Mouse (Mus musculus) midbrain, embryonic 11.5 days (tissue): ENCODE results near the gene Gm6096. TPM values are rescaled to one million over a fixed set of nuclear protein-coding genes. Genes with fewer than 3 reads are reported as not detected.

Experiments used
- ATAC-seq: fragments of 200-750 bp; cut with Nextera tagmentation; 2 replicates; pipeline ENCODE4 v1.8.0; 2017; ENCODE audit warnings: moderate TSS enrichment, moderate library complexity; ENCODE audit not compliant: low FRiP score
- DNase-seq: peaks from one replicate; pipeline ENCODE4 v3.0.0; 2015; ENCODE audit warnings: low spot score; ENCODE audit errors: missing footprints
- H3K27ac ChIP-seq: fragments of 300-500 bp; sonication (generic); 2 replicates; pipeline ENCODE4 v1.5.1; 2014; ENCODE audit warnings: low read depth, low read length
- H3K27me3 ChIP-seq: fragments of 300-500 bp; sonication (generic); 2 replicates; pipeline ENCODE4 v1.6.1; 2014; ENCODE audit warnings: mild to moderate bottlenecking, low read length, moderate library complexity, mixed read lengths; ENCODE audit not compliant: control insufficient read depth, insufficient read depth
- H3K36me3 ChIP-seq: fragments of 300-500 bp; sonication (generic); 2 replicates; pipeline ENCODE4 v1.6.1; 2014; ENCODE audit warnings: mild to moderate bottlenecking, low read length, moderate library complexity, mixed read lengths; ENCODE audit not compliant: control insufficient read depth, insufficient read depth
- H3K4me1 ChIP-seq: fragments of 300-500 bp; sonication (generic); 2 replicates; pipeline ENCODE4 v1.6.1; 2014; ENCODE audit warnings: low read length; ENCODE audit not compliant: control insufficient read depth, insufficient read depth
- H3K4me2 ChIP-seq: fragments of 300-500 bp; sonication (generic); 2 replicates; pipeline ENCODE4 v1.6.1; 2014; ENCODE audit warnings: mild to moderate bottlenecking, moderate library complexity
- H3K4me3 ChIP-seq: fragments of 300-500 bp; sonication (generic); 2 replicates; pipeline ENCODE4 v1.5.1; 2014; ENCODE audit warnings: low read depth, low read length
- H3K9ac ChIP-seq: fragments of 300-500 bp; sonication (generic); 2 replicates; pipeline ENCODE4 v1.6.1; 2014; ENCODE audit warnings: low read length
- H3K9me3 ChIP-seq: fragments of 300-500 bp; sonication (generic); 2 replicates; pipeline ENCODE4 v1.6.1; 2016; ENCODE audit warnings: low read length; ENCODE audit not compliant: control insufficient read depth
- WGBS: fragments of 180-500 bp; shearing (Covaris S2); extraction: QIAGEN DNeasy Blood & Tissue Kit; methylation state at CpG from one replicate; pipeline ENCODE4 v1.1.7; 2014; 5-methylcytosine and 5-hydroxymethylcytosine counted together
- polyA plus RNA-seq: library from polyadenylated mRNA; unstranded; fragments of >200 nt; fragmentation: Nextera tagmentation; extraction: Ambion mirVana; gene quantifications from 2 replicates; pipeline ENCODE4 v1.2.1, GENCODE M21; 2014

Gm6096 gene
- polyA plus RNA-seq, 1 experiment from 2014 or later: not detected

GRCm38 (mm10) chr7:34255137-34255536 lies 4.3 kb downstream of the Gm6096 start:
- Histone ChIP-seq H3K4me1 (no peaks in the 10 kb centered on the region), H3K9ac (no peak overlapping the region), H3K27me3 (no peaks in the 10 kb centered on the region), H3K36me3 (no peaks in the 10 kb centered on the region; the same call in 1 of the 2 replicates), H3K4me2 (no peak overlapping the region), H3K27ac (no peak overlapping the region), H3K4me3 (no peak overlapping the region), H3K9me3 (no peaks in the 10 kb centered on the region)
- 82% methylated on average over 3 of the region's 3 CpGs for WGBS
- no peak for ATAC-seq
- DNase-seq: no peak

- no peaks in the 10 kb centered on the region for H3K4me1 ChIP-seq
- H3K9ac ChIP-seq: no peak overlapping the region
- no peaks in the 10 kb centered on the region; the same call in 1 of the 2 replicates for H3K36me3 ChIP-seq
- ATAC-seq: no peak
- no peak for DNase-seq
- H3K27ac ChIP-seq: no peak overlapping the region
- H3K9me3 ChIP-seq: no peaks in the 10 kb centered on the region
- no peak overlapping the region for H3K4me3 ChIP-seq
- H3K4me2 ChIP-seq: no peak overlapping the region
- no peaks in the 10 kb centered on the region for H3K27me3 ChIP-seq
- WGBS: 88% methylated on average over 1 of the region's 1 CpGs
Measured at GRCm38 (mm10) chr7:34255916-34256315, 5.1 kb downstream of the Gm6096 start.

- 84% methylated on average over 9 of the region's 9 CpGs for WGBS
- Histone ChIP-seq H3K4me2 (no peak overlapping the region), H3K36me3 (no peaks in the 10 kb centered on the region; the same call in 1 of the 2 replicates), H3K4me1 (no peaks in the 10 kb centered on the region), H3K27ac (no peak overlapping the region), H3K4me3 (no peak overlapping the region), H3K27me3 (no peaks in the 10 kb centered on the region), H3K9me3 (no peaks in the 10 kb centered on the region), H3K9ac (no peak overlapping the region)
- no peak for ATAC-seq
- no peak for DNase-seq
Measured at GRCm38 (mm10) chr7:34257279-34257678, 6.4 kb downstream of the Gm6096 start.

GRCm38 (mm10) chr7:34258407-34258806 lies 7.6 kb downstream of the Gm6096 start:
- ATAC-seq (no peak), DNase-seq (no peak)
- no peaks in the 10 kb centered on the region; the same call in 1 of the 2 replicates for H3K36me3 ChIP-seq
- H3K4me3 ChIP-seq: no peak overlapping the region
- no peaks in the 10 kb centered on the region for H3K27me3 ChIP-seq
- H3K27ac ChIP-seq: no peak overlapping the region
- H3K9me3 ChIP-seq: no peaks in the 10 kb centered on the region
- H3K4me2 ChIP-seq: no peak overlapping the region
- no peaks in the 10 kb centered on the region for H3K4me1 ChIP-seq
- H3K9ac ChIP-seq: no peak overlapping the region
- 85% methylated on average over 1 of the region's 1 CpGs for WGBS

- no peak overlapping the region for H3K4me3 ChIP-seq
- ATAC-seq (no peak), DNase-seq (no peak)
- no peaks in the 10 kb centered on the region for H3K4me1 ChIP-seq
- 91% methylated on average over 5 of the region's 5 CpGs for WGBS
- H3K27me3 ChIP-seq: no peaks in the 10 kb centered on the region
- H3K9ac ChIP-seq: no peak overlapping the region
- H3K9me3 ChIP-seq: no peaks in the 10 kb centered on the region
- H3K27ac ChIP-seq: no peak overlapping the region
- no peaks in the 10 kb centered on the region for H3K36me3 ChIP-seq
- no peak overlapping the region for H3K4me2 ChIP-seq
Measured at GRCm38 (mm10) chr7:34263437-34263836, 12.6 kb downstream of the Gm6096 start.

GRCm38 (mm10) chr7:34265876-34266346 lies 15.1 kb downstream of the Gm6096 start:
- no peak overlapping the region for H3K4me2 ChIP-seq
- no peaks in the 10 kb centered on the region for H3K27me3 ChIP-seq
- DNase-seq: no peak

GRCm38 (mm10) chr7:34266421-34266820 lies 15.6 kb downstream of the Gm6096 start:
- H3K4me2 ChIP-seq: no peak overlapping the region
- ATAC-seq: no peak
- H3K9ac ChIP-seq: no peak overlapping the region
- H3K4me3 ChIP-seq: no peak overlapping the region
- H3K4me1 ChIP-seq: no peaks in the 10 kb centered on the region
- no peaks in the 10 kb centered on the region for H3K27me3 ChIP-seq
- no peak overlapping the region for H3K27ac ChIP-seq
- H3K9me3 ChIP-seq: no peaks in the 10 kb centered on the region
- DNase-seq: no peak
- H3K36me3 ChIP-seq: no peaks in the 10 kb centered on the region

More at GRCm38 (mm10) chr7:34265876-34266346, 15.1 kb downstream of the Gm6096 start:
- Histone ChIP-seq H3K4me1 (no peaks in the 10 kb centered on the region), H3K36me3 (no peaks in the 10 kb centered on the region), H3K4me3 (no peak overlapping the region), H3K9me3 (no peaks in the 10 kb centered on the region), H3K27ac (no peak overlapping the region), H3K9ac (no peak overlapping the region)
- 69% methylated on average over 5 of the region's 5 CpGs for WGBS
- ATAC-seq: no peak

GRCm38 (mm10) chr7:34268463-34268862 lies 17.6 kb downstream of the Gm6096 start:
- no peak overlapping the region for H3K4me2 ChIP-seq
- no peaks in the 10 kb centered on the region for H3K9me3 ChIP-seq
- H3K27ac ChIP-seq: no peak overlapping the region
- 83% methylated on average over 1 of the region's 1 CpGs for WGBS
- H3K36me3 ChIP-seq: no peaks in the 10 kb centered on the region
- no peak overlapping the region for H3K4me3 ChIP-seq
- no peaks in the 10 kb centered on the region for H3K27me3 ChIP-seq
- H3K4me1 ChIP-seq: no peaks in the 10 kb centered on the region
- ATAC-seq (no peak), DNase-seq (no peak)
- H3K9ac ChIP-seq: no peak overlapping the region

- Histone ChIP-seq H3K4me3 (no peak overlapping the region), H3K4me2 (no peak overlapping the region), H3K36me3 (0 out of 2 replicates have a peak, but pooled peaks cover 2% of the 10 kb centered on the region), H3K9ac (no peak overlapping the region), H3K9me3 (no peaks in the 10 kb centered on the region), H3K4me1 (no peaks in the 10 kb centered on the region), H3K27ac (no peak overlapping the region), H3K27me3 (no peaks in the 10 kb centered on the region)
- 85% methylated on average over 4 of the region's 4 CpGs for WGBS
- ATAC-seq (no peak), DNase-seq (no peak)
Measured at GRCm38 (mm10) chr7:34272465-34272864, 21.6 kb downstream of the Gm6096 start.
